Mouse (Mus musculus) CH12.LX (cell line): Measurements from ENCODE around the gene Lpcat2. TPM values are rescaled to one million over a fixed set of nuclear protein-coding genes. Genes with fewer than 3 reads are reported as not detected.

Experiments used
- DNase-seq: peaks from one replicate; pipeline ENCODE4 v3.0.0-alpha.2; 2013; ENCODE audit errors: extremely low read depth
- H3K27ac ChIP-seq: 2 replicates; pipeline ENCODE4 v1.5.1; 2012; ENCODE audit warnings: low read depth, mild to moderate bottlenecking, control low read depth, moderate library complexity; ENCODE audit not compliant: insufficient read depth
- H3K27me3 ChIP-seq: replicated peaks from 2 replicates; pipeline ENCODE3; 2012; ENCODE audit warnings: inconsistent platforms
- H3K36me3 ChIP-seq, 2 experiments: replicated peaks in 1 of 2; 2 replicates each; pipeline versions ENCODE3 to v1.6.1; 2012; ENCODE audit warnings: inconsistent platforms in 1 of 2, low read length in 1 of 2, mild to moderate bottlenecking in 1 of 2, mixed read lengths in 1 of 2, moderate library complexity in 1 of 2; ENCODE audit not compliant: control insufficient read depth in 1 of 2, insufficient read depth in 1 of 2
- H3K4me1 ChIP-seq, 2 experiments: 2 replicates each; pipeline ENCODE4 v1.6.1; 2012; ENCODE audit warnings: inconsistent platforms in 1 of 2, moderate library complexity in 1 of 2; ENCODE audit not compliant: insufficient read depth in 2 of 2, control insufficient read depth in 1 of 2
- H3K4me2 ChIP-seq: 2 replicates; pipeline ENCODE4 v1.6.1; 2012; ENCODE audit warnings: low read depth, mild to moderate bottlenecking, control low read depth; ENCODE audit not compliant: poor library complexity, insufficient read depth, severe bottlenecking
- H3K4me3 ChIP-seq, 3 experiments: fragments of 150-350 bp in 1 of 3; sonication (generic) in 1 of 3; replicated peaks in 1 of 3; 2 replicates each; pipeline versions ENCODE3 to v1.5.1; 2011 to 2012; ENCODE audit warnings: low read depth in 2 of 3, low read length in 2 of 3, mild to moderate bottlenecking in 2 of 3, moderate library complexity in 2 of 3, control low read depth in 1 of 3, improper control_type of control experiment in 1 of 3, inconsistent platforms in 1 of 3, mixed read lengths in 1 of 3; ENCODE audit not compliant: poor library complexity in 1 of 3
- H3K79me2 ChIP-seq: replicated peaks from 2 replicates; pipeline ENCODE4 v1.6.1; 2012; ENCODE audit warnings: mild to moderate bottlenecking, moderate library complexity; ENCODE audit not compliant: control insufficient read depth, poor library complexity, insufficient read depth, severe bottlenecking; ENCODE audit errors: extremely low read depth
- H3K9ac ChIP-seq: 2 replicates; pipeline ENCODE4 v1.6.1; 2012; ENCODE audit warnings: low read depth, mild to moderate bottlenecking, control low read depth, moderate library complexity; ENCODE audit not compliant: insufficient read depth
- H3K9me3 ChIP-seq: replicated peaks from 2 replicates; pipeline ENCODE3; 2012; ENCODE audit warnings: low read length, inconsistent platforms, mixed read lengths
- BHLHE40 ChIP-seq: IDR thresholded peaks from 2 replicates; pipeline ENCODE4 v1.6.1; 2011; ENCODE audit warnings: mild to moderate bottlenecking, low read depth, low read length, improper control_type of control experiment
- CHD1 ChIP-seq: IDR thresholded peaks from 2 replicates; pipeline ENCODE4 v1.6.1; 2012; ENCODE audit warnings: low read depth, low read length, improper control_type of control experiment, inconsistent platforms
- CHD2 ChIP-seq: IDR thresholded peaks from 2 replicates; pipeline ENCODE4 v1.6.1; 2011; ENCODE audit warnings: low read length, improper control_type of control experiment
- CTCF ChIP-seq, 2 experiments: IDR thresholded peaks in 1 of 2; conservative IDR thresholded peaks in 1 of 2; 2 replicates each; pipeline ENCODE4 v1.5.1; 2011 to 2012; ENCODE audit warnings: low read depth in 2 of 2, low read length in 2 of 2, improper control_type of control experiment in 1 of 2, inconsistent platforms in 1 of 2, mild to moderate bottlenecking in 1 of 2, moderate library complexity in 1 of 2
- ELF1 ChIP-seq: IDR thresholded peaks from 2 replicates; pipeline ENCODE4 v1.6.1; 2014; ENCODE audit warnings: low read depth, mild to moderate bottlenecking, inconsistent platforms, low read length, improper control_type of control experiment
- HCFC1 ChIP-seq: IDR thresholded peaks from 2 replicates; pipeline ENCODE4 v1.6.1; 2012; ENCODE audit warnings: low read depth, mild to moderate bottlenecking, inconsistent platforms, low read length, improper control_type of control experiment
- MEF2A ChIP-seq: IDR thresholded peaks from 2 replicates; pipeline ENCODE4 v1.6.1; 2014; ENCODE audit warnings: low read depth, mild to moderate bottlenecking, inconsistent platforms, low read length, improper control_type of control experiment, borderline replicate concordance
- MXI1 ChIP-seq: IDR thresholded peaks from 2 replicates; pipeline ENCODE4 v1.6.1; 2011; ENCODE audit warnings: mild to moderate bottlenecking, low read depth, low read length, improper control_type of control experiment
- NRF1 ChIP-seq: IDR thresholded peaks from 2 replicates; pipeline ENCODE4 v1.6.1; 2014; ENCODE audit warnings: low read depth, mild to moderate bottlenecking, inconsistent platforms, low read length, improper control_type of control experiment, moderate library complexity
- PAX5 ChIP-seq: IDR thresholded peaks from 2 replicates; pipeline ENCODE4 v1.6.1; 2012; ENCODE audit warnings: low read length, inconsistent platforms, mixed read lengths
- RAD21 ChIP-seq: IDR thresholded peaks from 2 replicates; pipeline ENCODE4 v1.6.1; 2011; ENCODE audit warnings: low read depth, mild to moderate bottlenecking, low read length, improper control_type of control experiment, moderate library complexity
- SMC3 ChIP-seq: IDR thresholded peaks from 2 replicates; pipeline ENCODE4 v1.6.1; 2011; ENCODE audit warnings: low read depth, low read length, improper control_type of control experiment
- UBTF ChIP-seq: IDR thresholded peaks from 2 replicates; pipeline ENCODE4 v1.6.1; 2012; ENCODE audit warnings: low read depth, mild to moderate bottlenecking, inconsistent platforms, low read length, improper control_type of control experiment, moderate library complexity
- USF1 ChIP-seq: IDR thresholded peaks from 2 replicates; pipeline ENCODE4 v1.6.1; 2014; ENCODE audit warnings: low read depth, mild to moderate bottlenecking, inconsistent platforms, low read length, improper control_type of control experiment
- dilution Hi-C: fragments of 300-500 bp; cut with MboI; formaldehyde crosslinking; loops from 2 replicates; pipeline ENCODE4 v1.14.3; 2020; ENCODE audit warnings: low sequenced_read_pairs; ENCODE audit not compliant: extremely low pct_unique_long_range_greater_than_20kb, extremely low pct_ligation_motif_present
- in situ Hi-C: fragments of 300-500 bp; cut with MboI; formaldehyde crosslinking; loops from 3 replicates; pipeline ENCODE4 v1.14.3; 2019; ENCODE audit warnings: low sequenced_read_pairs, low pct_ligation_motif_present, low pct_unique_long_range_greater_than_20kb, mixed read lengths
- polyA plus RNA-seq: library from polyadenylated mRNA; unstranded; fragments of >175 nt; gene quantifications from 2 replicates; pipeline ENCODE4 v1.2.1, GENCODE M21; 2012; ENCODE audit warnings: low read depth; ENCODE audit not compliant: insufficient read length
- total RNA-seq, 2 experiments: library from RNA; depleted of rRNA; stranded (reverse); fragments of 300-350 nt in 1 of 2; fragments of >200 nt in 1 of 2; gene quantifications; 2 replicates each; pipeline ENCODE4 v1.2.3; 2012 to 2014

Gene Lpcat2
- total and polyA plus RNA-seq, 3 experiments, result not detected

- H3K9me3 ChIP-seq, result peaks cover 86% of the 10 kb centered on the region
- dilution Hi-C loops, result no loop called here
Observed at GRCm38 (mm10) chr8:92954044-92954443, 98.9 kb downstream of the Lpcat2 start.

DNA sequence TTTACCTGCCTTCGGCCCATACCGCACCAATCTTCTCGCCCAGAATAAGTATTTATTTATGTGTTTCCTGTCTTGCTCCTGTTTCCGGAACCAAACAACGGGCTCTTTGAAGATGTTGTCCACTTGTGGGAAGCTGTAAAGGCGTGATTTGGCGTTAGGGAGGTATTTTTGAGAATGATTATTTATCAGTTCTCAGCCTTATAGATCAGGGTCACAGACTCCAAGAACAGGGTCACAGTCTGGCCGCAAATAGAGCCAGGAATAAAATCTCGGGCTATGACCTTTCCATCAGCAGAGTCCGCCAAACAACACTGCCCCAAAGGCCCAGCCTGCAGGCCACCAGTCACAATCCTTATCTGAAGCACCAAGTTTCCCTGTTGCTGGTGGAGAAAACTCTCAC is 104.6 kb downstream of the Lpcat2 start, which contains the start of gene Slc6a2:
TSS of gene Slc6a2 (plus strand) at position 301 of the 400 bp plus-strand sequence.
- dilution Hi-C loops, result no loop called here
- H3K27me3 ChIP-seq, result no peaks in the 10 kb centered on the region
- TF ChIP-seq CHD2 (no peak), USF1 (no peak), MEF2A (no peak), RAD21 (no peak), PAX5 (no peak), UBTF (no peak), ELF1 (no peak)
- H3K36me3 ChIP-seq, result no peaks in the 10 kb centered on the region
- H3K27ac ChIP-seq, result no peak within 1 kb of the TSS
- no peaks in the 10 kb centered on the region for H3K79me2 ChIP-seq
- peaks cover 91% of the 10 kb centered on the region for H3K9me3 ChIP-seq
- no peak for DNase-seq
- H3K4me2 ChIP-seq, result no peak within 1 kb of the TSS
- H3K4me3 ChIP-seq, result peak within 1 kb of the TSS in 1 of 3 experiments; percentile 15
- no peak within 1 kb of the TSS for H3K9ac ChIP-seq
- no peaks in the 10 kb centered on the region for H3K4me1 ChIP-seq
- in situ Hi-C loops, result no loop called here

More at GRCm38 (mm10) chr8:92954044-92954443, 98.9 kb downstream of the Lpcat2 start:
- in situ Hi-C loops, result no loop called here
- H3K4me2 ChIP-seq, result no peak overlapping the region
- no peak overlapping the region for H3K9ac ChIP-seq
- DNase-seq, result no peak
- H3K36me3 ChIP-seq, result no peaks in the 10 kb centered on the region
- TF ChIP-seq SMC3, result no peak
- no peak overlapping the region for H3K4me3 ChIP-seq
- H3K27ac ChIP-seq, result no peak overlapping the region
- no peaks in the 10 kb centered on the region for H3K4me1 ChIP-seq
- H3K79me2 ChIP-seq, result no peaks in the 10 kb centered on the region
- no peaks in the 10 kb centered on the region for H3K27me3 ChIP-seq

GRCm38 (mm10) chr8:92960451-92960911 is 105.3 kb downstream of the Lpcat2 start:
- no peaks in the 10 kb centered on the region for H3K4me1 ChIP-seq
- no peak for DNase-seq
- in situ Hi-C loops, result no loop called here
- H3K9ac ChIP-seq, result no peak overlapping the region
- H3K9me3 ChIP-seq, result peaks cover 90% of the 10 kb centered on the region
- H3K36me3 ChIP-seq, result no peaks in the 10 kb centered on the region
- no peak overlapping the region for H3K4me2 ChIP-seq
- H3K4me3 ChIP-seq, result peak overlapping the region in 1 of 3 experiments; percentile 15
- H3K27ac ChIP-seq, result no peak overlapping the region
- dilution Hi-C loops, result no loop called here
- no peaks in the 10 kb centered on the region for H3K27me3 ChIP-seq
- no peaks in the 10 kb centered on the region for H3K79me2 ChIP-seq
- TF ChIP-seq BHLHE40 (no peak), MXI1 (no peak), NRF1 (no peak), CTCF (conservative IDR thresholded peaks at IDR 0.05 in 1 of 2, IDR thresholded peaks at IDR 0.05 in 1 of 2; ENCODE audit: low read depth in 2 of 2, low read length in 2 of 2) (no peak), HCFC1 (no peak), CHD1 (no peak)
